Comparison of ENCODE assay signal across 8 mouse cellular contexts in genomic region chr14:16364161-16364831, GRCm38 (mm10). TPM values are rescaled to one million over a fixed set of nuclear protein-coding genes. Genes with fewer than 3 reads are reported as not detected.
DNase-seq lines count a peak whose midpoint lies in the region; ATAC-seq and TF ChIP-seq lines count a peak whose summit lies in the region.

No protein-coding gene starts in this region.

- TF ChIP-seq CTCF in G1E (IDR thresholded peaks at IDR 0.05; ENCODE audit: low read depth, low read length) = no peak
- no peak for TF ChIP-seq CTCF in brain, embryonic 14.5 days (IDR thresholded peaks at IDR 0.05; ENCODE audit: borderline replicate concordance, extremely low read depth, insufficient read depth, insufficient read length)
- TF ChIP-seq CTCF in heart, postnatal 0 days (IDR thresholded peaks at IDR 0.05; ENCODE audit: low read depth) = no peak

- peak overlapping the region; percentile 86 for H3K4me3 ChIP-seq in G1E (ENCODE audit: low read depth, low read length)
- peak overlapping the region; percentile 90 for H3K4me3 ChIP-seq in forebrain, embryonic 11.5 days (ENCODE audit: low read depth, low read length)
- H3K4me3 ChIP-seq in heart, postnatal 0 days (ENCODE audit: low read depth, low read length) = peak overlapping the region; percentile 76

- peaks cover 14% of the 10 kb centered on the region for H3K4me1 ChIP-seq in G1E (ENCODE audit: insufficient read depth, low read depth, low read length)
- H3K4me1 ChIP-seq in forebrain, embryonic 11.5 days (replicated peaks; ENCODE audit: control insufficient read depth, insufficient read depth, low read length) = peaks cover 2% of the 10 kb centered on the region; the same call in 1 of the 2 replicates
- H3K4me1 ChIP-seq in heart, postnatal 0 days (ENCODE audit: control insufficient read depth, insufficient read depth) = peaks cover 21% of the 10 kb centered on the region

- peak; percentile 78 for DNase-seq in G1E (ENCODE audit: low spot score)
- DNase-seq in brain, embryonic 14.5 days (ENCODE audit: low read depth) = peak; percentile 74
- peak; percentile 54 for DNase-seq in forebrain, embryonic 11.5 days (ENCODE audit: low spot score)
- DNase-seq in heart, postnatal 0 days (ENCODE audit: low spot score) = peak; percentile 68
- peak; percentile 82 to 88 for DNase-seq in kidney, postnatal 36 days
- peak; percentile 34 to 65 for DNase-seq in lung, adult 18-20 months
- peak; percentile 74 for DNase-seq in thymus, postnatal 0 days (ENCODE audit: low spot score)

- peak overlapping the region; percentile 68 for H3K9ac ChIP-seq in forebrain, embryonic 11.5 days (ENCODE audit: low read length)
- peak overlapping the region; percentile 95 for H3K9ac ChIP-seq in heart, postnatal 0 days (replicated peaks; ENCODE audit: low read depth, low read length)

- no peak for TF ChIP-seq EP300 in heart, postnatal 0 days (IDR thresholded peaks at IDR 0.05; ENCODE audit: low read depth)

- peak overlapping the region; percentile 80 for H3K4me2 ChIP-seq in forebrain, embryonic 11.5 days (ENCODE audit: low read depth, low read length, severe bottlenecking)
- H3K4me2 ChIP-seq in heart, postnatal 0 days (ENCODE audit: low read depth, low read length) = peak overlapping the region; percentile 88

- no peak for TF ChIP-seq POLR2A in brain, embryonic 14.5 days (IDR thresholded peaks at IDR 0.05; ENCODE audit: borderline replicate concordance, extremely low read depth, insufficient read depth, insufficient read length, poor library complexity, severe bottlenecking)

- 0 out of 2 replicates have a peak, but pooled peaks have one; percentile 25 for ATAC-seq in G1E (ENCODE audit: extremely low read depth, insufficient number of reproducible peaks, low FRiP score, poor library complexity, severe bottlenecking)
- ATAC-seq in forebrain, embryonic 11.5 days (replicated peaks; ENCODE audit: low FRiP score) = peak; percentile 77
- peak; percentile 57 for ATAC-seq in heart, postnatal 0 days (ENCODE audit: insufficient read depth, low read depth)
- ATAC-seq in neutrophil, adult 5-6 weeks (ENCODE audit: extremely low read depth, insufficient number of reproducible peaks, low FRiP score, poor library complexity, severe bottlenecking) = peak; percentile 28

- H3K36me3 ChIP-seq in G1E (replicated peaks) = peaks cover 3% of the 10 kb centered on the region
- no peaks in the 10 kb centered on the region for H3K36me3 ChIP-seq in forebrain, embryonic 11.5 days (ENCODE audit: control insufficient read depth, insufficient read depth, low read length)
- H3K36me3 ChIP-seq in heart, postnatal 0 days (replicated peaks; ENCODE audit: control insufficient read depth, insufficient read depth, low read length) = no peaks in the 10 kb centered on the region

- no peaks in the 10 kb centered on the region for H3K9me3 ChIP-seq in G1E (replicated peaks)
- H3K9me3 ChIP-seq in forebrain, embryonic 11.5 days (ENCODE audit: control insufficient read depth, low read length) = no peaks in the 10 kb centered on the region
- no peaks in the 10 kb centered on the region for H3K9me3 ChIP-seq in heart, postnatal 0 days (replicated peaks; ENCODE audit: control insufficient read depth, low read length)

- H3K27ac ChIP-seq in forebrain, embryonic 11.5 days (ENCODE audit: low read depth, low read length) = peak overlapping the region; percentile 97
- H3K27ac ChIP-seq in heart, postnatal 0 days (ENCODE audit: low read depth) = peak overlapping the region; percentile 98

- under 1% methylated on average over 21 of the region's 32 CpGs for WGBS in forebrain, embryonic 11.5 days
- WGBS in heart, postnatal 0 days = under 1% methylated on average over 26 of the region's 32 CpGs

- H3K27me3 ChIP-seq in G1E (ENCODE audit: insufficient read depth, low read length) = no peaks in the 10 kb centered on the region
- no peaks in the 10 kb centered on the region for H3K27me3 ChIP-seq in forebrain, embryonic 11.5 days (ENCODE audit: control insufficient read depth, insufficient read depth, low read length)
- H3K27me3 ChIP-seq in heart, postnatal 0 days (ENCODE audit: control insufficient read depth, insufficient read depth, low read length) = no peaks in the 10 kb centered on the region

RNA-seq across cellular contexts. Expression of gene Top2b, which starts 0.7 kb away (rescaled TPM):
- total RNA-seq in G1E (2014; fragmentation: Nextera tagmentation) (256 and 347 TPM in 2 replicates), G1E (2017) (195 and 215 TPM in 2 replicates)
- 14.8 and 17.7 TPM in 2 replicates for polyA plus RNA-seq in G1E (2012)
- 111 and 136 TPM in 2 replicates for polyA plus RNA-seq in brain, embryonic 14.5 days (2012; rRNA removed)
- 147 and 174 TPM in 2 replicates for polyA plus RNA-seq in forebrain, embryonic 11.5 days (2014; fragmentation: Nextera tagmentation; extraction: Ambion mirVana)
- 36.2 and 36.7 TPM in 2 replicates for total RNA-seq in heart, postnatal 0 days (2014; rRNA removed; ENCODE audit: low replicate concordance)
- polyA plus RNA-seq in heart, postnatal 0 days (2015; fragmentation: Nextera tagmentation; extraction: Ambion mirVana) = 18.6 and 19.8 TPM in 2 replicates
- 302 and 306 TPM in 2 replicates for total RNA-seq in neutrophil, adult 5-6 weeks (2017)
- polyA plus RNA-seq in thymus, postnatal 0 days (2015; fragmentation: Nextera tagmentation; extraction: Ambion mirVana) = 69.1 and 93.3 TPM in 2 replicates

Comparison
In these comparisons a context has a peak if more than half of its experiments do, and no peak if none do; other contexts are left out.
1. Peak in every context shown above with its lines: DNase-seq, ATAC-seq, H3K4me3 ChIP-seq and H3K27ac ChIP-seq.
2. ATAC-seq: peak in every context shown above with its lines; median percentile 77 in forebrain, embryonic 11.5 days; 57 in heart, postnatal 0 days; 28 in neutrophil, adult 5-6 weeks; 25 in G1E.